Mouse (Mus musculus): ENCODE data around the gene Lpin1.

Lpin1 gene

GRCm38 (mm10) chr12:16526134-16526533 lies 84.6 kb downstream of the Lpin1 start:
- DNase-seq, result no peak

GRCm38 (mm10) chr12:16515183-16515582 lies 95.6 kb downstream of the Lpin1 start:
- DNase-seq, result no peak

DNA sequence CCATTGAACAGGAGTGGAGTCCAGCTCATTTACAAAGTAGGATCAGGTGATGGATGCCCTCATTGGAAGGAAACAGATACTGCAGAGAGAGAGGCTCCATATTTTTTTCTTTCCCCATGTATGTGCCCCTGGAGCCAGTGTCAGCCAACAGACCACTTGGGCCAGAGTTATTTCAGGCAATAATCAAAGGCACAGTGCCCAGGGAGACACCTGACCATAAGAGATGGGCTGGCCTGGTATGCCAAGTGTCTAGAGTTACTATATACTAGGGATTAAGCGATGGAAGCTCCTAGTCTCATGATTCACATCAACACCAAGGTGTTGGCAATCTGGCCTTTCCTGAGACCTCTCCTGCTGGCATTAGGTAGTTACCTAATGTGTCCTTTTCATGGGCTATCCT lies 97.8 kb downstream of the Lpin1 start:
- DNase-seq, result no peak

- DNase-seq, result peak; percentile 61 to 81
Observed at GRCm38 (mm10) chr12:16509122-16509752, 101.5 kb downstream of the Lpin1 start.

DNA sequence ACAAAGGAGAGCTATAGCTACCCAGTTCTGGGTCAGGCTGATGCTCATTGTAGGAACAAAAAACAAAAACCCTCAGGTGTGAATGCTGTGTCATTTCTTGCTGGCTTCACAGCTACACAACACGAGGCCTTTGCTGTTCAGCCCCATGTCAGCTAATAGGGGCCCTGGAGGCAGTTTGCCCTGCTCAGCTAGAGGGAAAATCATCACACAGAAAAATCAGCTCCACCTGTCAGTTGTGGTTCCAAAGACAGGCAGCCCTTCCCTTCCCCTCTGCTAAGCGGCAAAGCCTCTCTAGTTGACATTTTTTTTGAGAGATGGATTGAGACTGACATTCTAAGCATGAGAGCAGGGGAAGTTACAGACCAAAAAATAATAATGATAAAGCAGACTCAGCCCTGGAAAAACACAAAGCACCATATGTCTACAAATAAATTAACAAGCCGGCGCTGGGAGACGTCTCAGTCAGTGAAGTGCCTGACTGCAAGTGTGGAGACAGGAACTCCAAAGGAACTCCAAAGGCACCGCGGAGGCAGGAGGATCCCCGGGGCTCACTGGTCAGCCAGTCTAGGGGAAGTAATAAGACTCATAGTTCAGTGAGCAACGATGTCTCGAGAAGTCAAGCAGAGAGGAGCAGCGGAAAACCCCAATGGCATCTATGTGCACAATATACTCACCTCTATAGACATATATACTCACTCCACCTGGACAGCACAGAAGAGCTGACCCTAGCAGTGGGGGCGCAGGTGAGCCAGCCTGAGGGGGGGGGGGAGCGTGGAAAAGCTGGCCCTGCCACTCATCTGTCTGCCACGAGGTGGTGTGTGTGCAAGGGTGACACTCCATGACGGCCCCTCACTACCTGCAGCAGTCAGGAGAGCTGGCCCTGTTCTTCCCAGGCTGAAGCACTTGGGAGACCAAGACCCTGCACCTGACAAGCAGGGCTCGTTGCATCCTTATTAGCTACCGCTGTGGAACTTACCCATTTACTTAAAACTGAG lies 103.7 kb downstream of the Lpin1 start:
- no peak for DNase-seq

GRCm38 (mm10) chr12:16504244-16504643 lies 106.5 kb downstream of the Lpin1 start:
- DNase-seq, result no peak

GRCm38 (mm10) chr12:16497960-16498359 lies 112.8 kb downstream of the Lpin1 start:
- DNase-seq, result no peak

- no peak for DNase-seq
Observed at GRCm38 (mm10) chr12:16492713-16493112, 118.1 kb downstream of the Lpin1 start.

- DNase-seq, result no peak
Observed at GRCm38 (mm10) chr12:16488899-16489298, 121.9 kb downstream of the Lpin1 start.

DNA sequence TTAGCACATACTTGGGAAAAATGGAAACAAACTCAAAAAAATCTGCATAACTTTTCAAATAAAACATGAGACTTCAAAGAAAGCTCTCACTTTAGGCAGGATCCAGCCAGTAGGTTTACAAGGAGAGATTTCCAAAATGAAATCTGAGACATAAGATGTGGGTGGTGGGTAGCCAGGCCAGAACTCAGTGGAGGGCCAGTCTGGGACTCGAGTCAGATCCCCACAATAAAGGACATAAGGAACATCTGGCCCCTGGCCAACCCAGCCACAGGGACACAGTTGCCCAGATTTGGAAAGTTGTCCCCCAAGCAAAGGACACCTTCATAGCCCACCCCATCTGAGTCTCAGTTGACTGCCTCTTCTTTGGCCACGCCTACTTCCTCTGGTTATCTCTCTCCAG lies 123.3 kb downstream of the Lpin1 start:
- DNase-seq, result no peak
